Mouse (Mus musculus) heart, embryonic 13.5 days (tissue): Measurements from ENCODE around the gene Ccdc146. TPM values are rescaled to one million over a fixed set of nuclear protein-coding genes. Genes with fewer than 3 reads are reported as not detected.
A peak's percentile ranks its signal among the peaks of the same experiment; 100 is the strongest.

Source experiments
- ATAC-seq: fragments of 200-750 bp; cut with Nextera tagmentation; 2 replicates; pipeline ENCODE4 v1.8.0; 2017; ENCODE audit warnings: moderate TSS enrichment; ENCODE audit not compliant: insufficient number of reproducible peaks, low FRiP score, low TSS enrichment; ENCODE audit errors: extremely low read depth
- H3K27ac ChIP-seq: fragments of 300-500 bp; sonication (generic); replicated peaks from 2 replicates; pipeline ENCODE4 v1.5.1; 2015; ENCODE audit warnings: moderate library complexity, mild to moderate bottlenecking, inconsistent platforms
- H3K27me3 ChIP-seq: fragments of 300-500 bp; sonication (generic); replicated peaks from 2 replicates; pipeline ENCODE4 v1.6.1; 2015; ENCODE audit warnings: mild to moderate bottlenecking, inconsistent platforms
- H3K36me3 ChIP-seq: fragments of 300-500 bp; sonication (generic); 2 replicates; pipeline ENCODE4 v1.6.1; 2015; ENCODE audit warnings: mild to moderate bottlenecking, inconsistent platforms
- H3K4me1 ChIP-seq: fragments of 300-500 bp; sonication (generic); 2 replicates; pipeline ENCODE4 v1.6.1; 2015; ENCODE audit warnings: inconsistent platforms
- H3K4me2 ChIP-seq: fragments of 300-500 bp; sonication (generic); 2 replicates; pipeline ENCODE4 v1.6.1; 2015; ENCODE audit warnings: inconsistent platforms, mild to moderate bottlenecking, moderate library complexity
- H3K4me3 ChIP-seq: fragments of 300-500 bp; sonication (generic); 2 replicates; pipeline ENCODE4 v1.5.1; 2015; ENCODE audit warnings: moderate library complexity, mild to moderate bottlenecking, inconsistent platforms
- H3K9ac ChIP-seq: fragments of 300-500 bp; sonication (generic); 2 replicates; pipeline ENCODE4 v1.6.1; 2015; ENCODE audit warnings: inconsistent platforms, mild to moderate bottlenecking, moderate library complexity
- H3K9me3 ChIP-seq: fragments of 300-500 bp; sonication (generic); 2 replicates; pipeline ENCODE4 v1.6.1; 2016; ENCODE audit warnings: inconsistent platforms
- WGBS: fragments of 180-500 bp; shearing (Covaris S2); methylation state at CpG from one replicate; pipeline ENCODE4 v1.1.7; 2015; ENCODE audit warnings: mixed read lengths; 5-methylcytosine and 5-hydroxymethylcytosine counted together
- polyA plus RNA-seq: library from polyadenylated mRNA; unstranded; fragments of >200 nt; fragmentation: Nextera tagmentation; extraction: Ambion mirVana; gene quantifications from 2 replicates; pipeline ENCODE4 v1.2.1, GENCODE M21; 2015

Gene Ccdc146
- polyA plus RNA-seq, 1 experiment from 2014 or later: 2.2 TPM

DNA sequence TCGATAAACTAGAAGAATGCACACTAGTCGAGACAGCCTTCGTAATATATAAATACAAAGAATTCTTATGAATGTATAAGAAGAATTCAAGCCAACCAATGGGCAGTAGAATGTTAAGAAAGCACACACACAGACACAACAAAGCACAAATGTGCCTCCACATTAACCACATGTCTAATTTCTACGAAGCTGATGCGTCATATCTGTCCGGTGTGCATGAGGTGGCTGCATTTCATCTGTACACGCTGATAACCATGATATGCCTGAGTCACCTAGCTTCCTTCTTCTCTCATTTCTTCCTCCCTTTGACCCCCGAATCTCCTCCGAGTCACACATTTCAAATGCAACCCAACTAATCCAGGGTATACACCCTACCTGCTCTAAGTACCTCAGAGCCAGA, 39.5 kb downstream of the Ccdc146 start:
- Histone ChIP-seq H3K4me2 (no peak overlapping the region), H3K9ac (no peak overlapping the region), H3K4me1 (peaks cover 23% of the 10 kb centered on the region), H3K36me3 (no peaks in the 10 kb centered on the region), H3K27me3 (no peaks in the 10 kb centered on the region), H3K27ac (no peak overlapping the region), H3K9me3 (no peaks in the 10 kb centered on the region), H3K4me3 (no peak overlapping the region)
- 83% methylated on average over 9 of the region's 9 CpGs for WGBS
- ATAC-seq: no peak

DNA sequence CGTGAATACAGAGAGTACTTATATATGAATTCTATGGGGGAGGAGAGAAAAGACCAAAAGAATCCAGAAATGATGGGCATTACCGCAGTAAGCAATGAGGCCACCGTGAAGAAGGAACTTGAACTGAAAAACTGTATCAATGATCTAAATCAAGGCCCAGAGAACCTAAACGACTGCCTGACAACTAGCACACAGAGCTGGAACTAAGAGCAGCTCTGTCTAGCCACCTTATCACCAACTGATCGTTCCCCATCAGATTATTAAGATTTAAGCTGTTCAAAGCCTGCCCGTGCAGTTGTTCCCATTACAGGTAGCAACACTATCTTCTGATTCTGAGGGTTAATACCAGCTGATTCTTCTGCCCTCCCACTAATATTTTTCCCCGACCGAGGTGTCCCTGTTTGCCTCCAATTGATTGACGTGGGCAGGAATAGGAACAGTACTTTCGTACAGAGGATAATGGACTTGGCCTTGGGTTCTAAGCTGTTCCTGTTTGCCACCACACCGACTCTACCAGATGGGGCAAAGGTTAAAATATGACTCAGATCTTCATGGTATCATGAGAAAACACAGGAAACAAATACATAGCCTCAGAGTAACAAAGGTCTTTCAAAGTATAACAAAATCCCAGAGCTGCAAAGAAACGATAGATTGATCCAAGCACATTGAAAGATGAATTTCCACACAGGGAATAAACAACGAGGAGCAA, 40.1 kb downstream of the Ccdc146 start:
- H3K9ac ChIP-seq: no peak overlapping the region
- H3K36me3 ChIP-seq: no peaks in the 10 kb centered on the region
- ATAC-seq: no peak
- no peaks in the 10 kb centered on the region for H3K9me3 ChIP-seq
- 70% methylated on average over 13 of the region's 13 CpGs for WGBS
- no peak overlapping the region for H3K4me2 ChIP-seq
- H3K4me3 ChIP-seq: no peak overlapping the region
- H3K4me1 ChIP-seq: peaks cover 26% of the 10 kb centered on the region
- H3K27me3 ChIP-seq: no peaks in the 10 kb centered on the region
- no peak overlapping the region for H3K27ac ChIP-seq

- H3K27ac ChIP-seq: peak overlapping the region; percentile 40
- no peaks in the 10 kb centered on the region for H3K9me3 ChIP-seq
- WGBS: 33% methylated on average over 14 of the region's 14 CpGs
- H3K4me2 ChIP-seq: peak overlapping the region; percentile 6
- no peaks in the 10 kb centered on the region for H3K36me3 ChIP-seq
- H3K4me3 ChIP-seq: no peak overlapping the region
- H3K9ac ChIP-seq: no peak overlapping the region
- ATAC-seq: no peak; the same call in 1 of the 2 replicates
- H3K4me1 ChIP-seq: peaks cover 32% of the 10 kb centered on the region
- no peaks in the 10 kb centered on the region for H3K27me3 ChIP-seq
Observed at GRCm38 (mm10) chr5:21383392-21384251, 40.9 kb downstream of the Ccdc146 start.

- Histone ChIP-seq H3K36me3 (no peaks in the 10 kb centered on the region), H3K9ac (no peak overlapping the region), H3K27me3 (no peaks in the 10 kb centered on the region), H3K27ac (peak overlapping the region; percentile 40), H3K4me1 (peaks cover 32% of the 10 kb centered on the region), H3K4me2 (no peak overlapping the region), H3K9me3 (no peaks in the 10 kb centered on the region), H3K4me3 (no peak overlapping the region)
- ATAC-seq: no peak
- WGBS: 45% methylated on average over 6 of the region's 6 CpGs
Observed at GRCm38 (mm10) chr5:21382678-21383077, 41.8 kb downstream of the Ccdc146 start.

DNA sequence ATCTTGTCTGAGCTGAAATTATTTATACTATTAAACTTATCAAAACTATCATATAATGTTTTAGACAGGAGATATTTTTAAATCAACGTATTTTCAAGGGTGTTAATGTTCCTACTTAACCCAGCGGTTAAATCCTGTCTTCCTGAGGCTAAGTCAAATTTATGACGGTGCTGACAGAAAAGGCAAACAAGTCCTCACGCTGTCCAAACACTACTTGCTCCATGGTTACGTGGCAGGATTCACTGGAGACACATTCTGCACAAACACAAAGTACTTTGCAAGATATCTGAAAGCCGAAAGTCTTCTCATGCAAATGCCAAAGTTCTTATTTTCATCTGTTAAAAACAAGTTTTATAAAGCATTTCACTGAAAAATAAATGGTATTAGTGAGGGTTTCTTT, 42.5 kb downstream of the Ccdc146 start:
- no peak for ATAC-seq
- Histone ChIP-seq H3K4me3 (no peak overlapping the region), H3K4me2 (no peak overlapping the region), H3K4me1 (peaks cover 32% of the 10 kb centered on the region), H3K36me3 (no peaks in the 10 kb centered on the region), H3K9me3 (no peaks in the 10 kb centered on the region), H3K9ac (no peak overlapping the region), H3K27ac (no peak overlapping the region), H3K27me3 (no peaks in the 10 kb centered on the region)
- WGBS: 54% methylated on average over 6 of the region's 6 CpGs

DNA sequence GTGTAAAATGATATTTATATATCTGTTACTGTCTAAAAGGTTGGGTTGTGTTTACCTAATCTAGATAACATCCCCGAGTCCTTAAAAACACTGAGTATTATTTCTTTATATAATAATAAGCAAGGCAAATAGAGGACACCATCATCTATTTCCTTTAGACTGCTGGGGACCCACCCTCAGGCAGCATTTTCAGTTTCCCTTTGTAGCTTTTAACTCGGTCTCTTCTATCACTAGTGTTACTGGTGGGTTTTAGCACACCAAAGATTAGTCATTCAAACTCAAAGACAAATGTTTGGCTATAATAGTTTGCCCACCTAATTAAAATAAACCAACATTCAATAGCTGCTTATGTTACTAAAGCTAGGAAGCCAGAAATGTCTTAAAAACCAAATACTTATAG, 46.1 kb downstream of the Ccdc146 start:
- Histone ChIP-seq H3K9me3 (no peaks in the 10 kb centered on the region), H3K27ac (no peak overlapping the region), H3K4me3 (no peak overlapping the region), H3K36me3 (no peaks in the 10 kb centered on the region; the same call in 1 of the 2 replicates), H3K9ac (no peak overlapping the region), H3K4me1 (peaks cover 33% of the 10 kb centered on the region), H3K4me2 (no peak overlapping the region), H3K27me3 (no peaks in the 10 kb centered on the region)
- WGBS: 67% methylated on average over 2 of the region's 2 CpGs
- ATAC-seq: no peak

DNA sequence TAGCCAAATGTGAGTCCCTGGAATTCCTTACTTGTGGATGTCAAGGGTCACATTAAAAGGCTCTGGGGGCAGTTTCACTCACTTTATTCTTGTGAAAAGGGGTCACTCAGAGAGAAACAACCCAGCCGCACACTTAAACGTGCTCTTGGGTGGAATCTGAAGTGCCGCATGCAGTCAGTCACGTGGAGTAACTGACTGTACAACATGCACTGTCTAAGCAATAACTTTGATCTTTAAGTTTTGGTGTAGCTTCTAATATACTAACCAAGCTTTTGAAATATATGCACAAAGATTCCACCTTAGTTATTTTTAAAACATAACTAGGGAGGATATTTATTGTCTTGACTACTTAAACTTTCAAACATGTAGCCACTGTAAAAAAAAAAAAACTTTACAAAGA, 47.5 kb downstream of the Ccdc146 start:
- no peak overlapping the region for H3K4me2 ChIP-seq
- no peak overlapping the region for H3K4me3 ChIP-seq
- H3K4me1 ChIP-seq: peaks cover 21% of the 10 kb centered on the region
- H3K9ac ChIP-seq: no peak overlapping the region
- no peaks in the 10 kb centered on the region; the same call in 1 of the 2 replicates for H3K36me3 ChIP-seq
- no peaks in the 10 kb centered on the region for H3K27me3 ChIP-seq
- 65% methylated on average over 4 of the region's 4 CpGs for WGBS
- no peaks in the 10 kb centered on the region for H3K9me3 ChIP-seq
- no peak overlapping the region for H3K27ac ChIP-seq
- no peak for ATAC-seq

GRCm38 (mm10) chr5:21373180-21373518, 51.3 kb downstream of the Ccdc146 start:
- ATAC-seq: no peak
- WGBS: 41% methylated on average over 7 of the region's 7 CpGs
- peak overlapping the region; percentile 80 for H3K27ac ChIP-seq

DNA sequence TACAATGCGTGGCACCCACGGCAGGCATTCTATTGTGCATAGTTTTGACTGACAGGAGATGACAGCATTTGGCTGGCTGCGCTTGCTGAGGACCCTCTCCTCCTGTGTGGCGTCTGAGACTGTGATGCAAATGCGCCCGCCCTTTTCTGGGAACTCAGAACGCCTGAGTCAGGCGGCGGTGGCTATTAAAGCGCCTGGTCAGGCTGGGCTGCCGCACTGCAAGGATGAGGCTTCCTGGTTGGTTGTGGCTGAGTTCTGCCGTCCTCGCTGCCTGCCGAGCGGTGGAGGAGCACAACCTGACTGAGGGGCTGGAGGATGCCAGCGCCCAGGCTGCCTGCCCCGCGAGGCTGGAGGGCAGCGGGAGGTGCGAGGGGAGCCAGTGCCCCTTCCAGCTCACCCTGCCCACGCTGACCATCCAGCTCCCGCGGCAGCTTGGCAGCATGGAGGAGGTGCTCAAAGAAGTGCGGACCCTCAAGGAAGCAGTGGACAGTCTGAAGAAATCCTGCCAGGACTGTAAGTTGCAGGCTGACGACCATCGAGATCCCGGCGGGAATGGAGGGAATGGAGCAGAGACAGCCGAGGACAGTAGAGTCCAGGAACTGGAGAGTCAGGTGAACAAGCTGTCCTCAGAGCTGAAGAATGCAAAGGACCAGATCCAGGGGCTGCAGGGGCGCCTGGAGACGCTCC, 51.8 kb downstream of the Ccdc146 start, which contains the start of gene Fgl2:
TSS of gene Fgl2 (plus strand) at position 150 of the 687 bp plus-strand sequence.
- H3K9me3 ChIP-seq: no peaks in the 10 kb centered on the region
- peak within 1 kb of the TSS; percentile 87 for H3K9ac ChIP-seq
- peaks cover 16% of the 10 kb centered on the region for H3K4me1 ChIP-seq
- H3K36me3 ChIP-seq: no peaks in the 10 kb centered on the region; the same call in 1 of the 2 replicates
- ATAC-seq: peak; percentile 76
- H3K4me3 ChIP-seq: peak within 1 kb of the TSS; percentile 69
- 3% methylated on average over 31 of the region's 31 CpGs for WGBS
- H3K27me3 ChIP-seq: no peaks in the 10 kb centered on the region
- peak within 1 kb of the TSS; percentile 80 for H3K27ac ChIP-seq
- peak within 1 kb of the TSS; percentile 93 for H3K4me2 ChIP-seq

More at GRCm38 (mm10) chr5:21373180-21373518, 51.3 kb downstream of the Ccdc146 start:
- Histone ChIP-seq H3K36me3 (no peaks in the 10 kb centered on the region; the same call in 1 of the 2 replicates), H3K4me1 (peaks cover 16% of the 10 kb centered on the region), H3K9me3 (no peaks in the 10 kb centered on the region), H3K4me2 (peak overlapping the region; percentile 93), H3K27me3 (no peaks in the 10 kb centered on the region), H3K4me3 (peak overlapping the region; percentile 69), H3K9ac (peak overlapping the region; percentile 87)

- no peaks in the 10 kb centered on the region for H3K9me3 ChIP-seq
Observed at GRCm38 (mm10) chr5:21371920-21372319, 52.6 kb downstream of the Ccdc146 start.

More at GRCm38 (mm10) chr5:21371920-21372319, 52.6 kb downstream of the Ccdc146 start:
- Histone ChIP-seq H3K4me3 (peak overlapping the region; percentile 69), H3K36me3 (no peaks in the 10 kb centered on the region; the same call in 1 of the 2 replicates), H3K4me1 (peaks cover 16% of the 10 kb centered on the region), H3K4me2 (peak overlapping the region; percentile 93), H3K27ac (peak overlapping the region; percentile 80), H3K27me3 (no peaks in the 10 kb centered on the region), H3K9ac (peak overlapping the region; percentile 87)
- 40% methylated on average over 5 of the region's 5 CpGs for whole genome bisulfite sequencing
- ATAC-seq: no peak
